Mouse (Mus musculus): ENCODE data around the gene Ctsg. TPM values are rescaled to one million over a fixed set of nuclear protein-coding genes. Genes with fewer than 3 reads are reported as not detected.

Gene Ctsg
- polyA plus RNA-seq (2014; fragmentation: Illumina TruSeq; extraction: RNeasy Lipid Tissue Mini Kit (QIAGEN cat#74804); ENCODE audit: insufficient read depth, low read depth, low replicate concordance), result not detected

GRCm38 (mm10) chr14:56102386-56102785 lies at the start of gene Ctsg:
TSS of gene Ctsg (minus strand) at chr14:56102574.

GRCm38 (mm10) chr14:56132508-56132907 lies 30.1 kb upstream of the Ctsg start, which contains the start of gene Gzmd:
TSS of gene Gzmd (minus strand) at chr14:56132608.

GRCm38 (mm10) chr14:56120525-56120924 lies 18.2 kb upstream of the Ctsg start, which contains the start of gene Gzme:
TSS of gene Gzme (minus strand) at chr14:56120625.

GRCm38 (mm10) chr14:56085167-56085566 lies 17.2 kb downstream of the Ctsg start, which contains the start of gene Mcpt8:
TSS of gene Mcpt8 (minus strand) at chr14:56085273.

GRCm38 (mm10) chr14:56062213-56062612 lies 40.2 kb downstream of the Ctsg start, which contains the start of gene Mcpt4:
TSS of gene Mcpt4 (minus strand) at chr14:56062313.

Other genes with a start within 250 kb of the Ctsg start
- gene Nynrin, start 248.6 kb downstream of the Ctsg start, polyA plus RNA-seq (2014; fragmentation: Illumina TruSeq; extraction: RNeasy Lipid Tissue Mini Kit (QIAGEN cat#74804); ENCODE audit: insufficient read depth, low read depth, low replicate concordance), result 2.9 TPM
- 0.04 TPM for gene Cbln3, start 218.2 kb downstream of the Ctsg start, polyA plus RNA-seq (2014; fragmentation: Illumina TruSeq; extraction: RNeasy Lipid Tissue Mini Kit (QIAGEN cat#74804); ENCODE audit: insufficient read depth, low read depth, low replicate concordance)
- 10.6 TPM for gene Khnyn, start 217.6 kb downstream of the Ctsg start, polyA plus RNA-seq (2014; fragmentation: Illumina TruSeq; extraction: RNeasy Lipid Tissue Mini Kit (QIAGEN cat#74804); ENCODE audit: insufficient read depth, low read depth, low replicate concordance)
- gene Sdr39u1, start 202.3 kb downstream of the Ctsg start, polyA plus RNA-seq (2014; fragmentation: Illumina TruSeq; extraction: RNeasy Lipid Tissue Mini Kit (QIAGEN cat#74804); ENCODE audit: insufficient read depth, low read depth, low replicate concordance), result 34.3 TPM
- 4.9 TPM for gene Cma1, start 157.9 kb downstream of the Ctsg start, polyA plus RNA-seq (2014; fragmentation: Illumina TruSeq; extraction: RNeasy Lipid Tissue Mini Kit (QIAGEN cat#74804); ENCODE audit: insufficient read depth, low read depth, low replicate concordance)
- gene Cma2, start 151.6 kb downstream of the Ctsg start, polyA plus RNA-seq (2014; fragmentation: Illumina TruSeq; extraction: RNeasy Lipid Tissue Mini Kit (QIAGEN cat#74804); ENCODE audit: insufficient read depth, low read depth, low replicate concordance), result not detected
- gene Mcpt1, start 84.6 kb downstream of the Ctsg start, polyA plus RNA-seq (2014; fragmentation: Illumina TruSeq; extraction: RNeasy Lipid Tissue Mini Kit (QIAGEN cat#74804); ENCODE audit: insufficient read depth, low read depth, low replicate concordance), result not detected
- gene Mcpt9, start 72.1 kb downstream of the Ctsg start, polyA plus RNA-seq (2014; fragmentation: Illumina TruSeq; extraction: RNeasy Lipid Tissue Mini Kit (QIAGEN cat#74804); ENCODE audit: insufficient read depth, low read depth, low replicate concordance), result not detected
- not detected for gene Mcpt2, start 60.5 kb downstream of the Ctsg start, polyA plus RNA-seq (2014; fragmentation: Illumina TruSeq; extraction: RNeasy Lipid Tissue Mini Kit (QIAGEN cat#74804); ENCODE audit: insufficient read depth, low read depth, low replicate concordance)
- 4.0 TPM for gene Mcpt4, start 40.3 kb downstream of the Ctsg start, polyA plus RNA-seq (2014; fragmentation: Illumina TruSeq; extraction: RNeasy Lipid Tissue Mini Kit (QIAGEN cat#74804); ENCODE audit: insufficient read depth, low read depth, low replicate concordance)
- 0.31 TPM for gene Mcpt8, start 17.3 kb downstream of the Ctsg start, polyA plus RNA-seq (2014; fragmentation: Illumina TruSeq; extraction: RNeasy Lipid Tissue Mini Kit (QIAGEN cat#74804); ENCODE audit: insufficient read depth, low read depth, low replicate concordance)
- gene Gzme, start 18.1 kb upstream of the Ctsg start, polyA plus RNA-seq (2014; fragmentation: Illumina TruSeq; extraction: RNeasy Lipid Tissue Mini Kit (QIAGEN cat#74804); ENCODE audit: insufficient read depth, low read depth, low replicate concordance), result not detected
- not detected for gene Gzmd, start 30.0 kb upstream of the Ctsg start, polyA plus RNA-seq (2014; fragmentation: Illumina TruSeq; extraction: RNeasy Lipid Tissue Mini Kit (QIAGEN cat#74804); ENCODE audit: insufficient read depth, low read depth, low replicate concordance)
- not detected for gene Gzmg, start 57.0 kb upstream of the Ctsg start, polyA plus RNA-seq (2014; fragmentation: Illumina TruSeq; extraction: RNeasy Lipid Tissue Mini Kit (QIAGEN cat#74804); ENCODE audit: insufficient read depth, low read depth, low replicate concordance)
- not detected for gene Gzmn, start 72.0 kb upstream of the Ctsg start, polyA plus RNA-seq (2014; fragmentation: Illumina TruSeq; extraction: RNeasy Lipid Tissue Mini Kit (QIAGEN cat#74804); ENCODE audit: insufficient read depth, low read depth, low replicate concordance)
- not detected for gene Gzmf, start 108.8 kb upstream of the Ctsg start, polyA plus RNA-seq (2014; fragmentation: Illumina TruSeq; extraction: RNeasy Lipid Tissue Mini Kit (QIAGEN cat#74804); ENCODE audit: insufficient read depth, low read depth, low replicate concordance)
- gene Gzmc, start 132.1 kb upstream of the Ctsg start, polyA plus RNA-seq (2014; fragmentation: Illumina TruSeq; extraction: RNeasy Lipid Tissue Mini Kit (QIAGEN cat#74804); ENCODE audit: insufficient read depth, low read depth, low replicate concordance), result not detected
- gene Gzmb, start 159.7 kb upstream of the Ctsg start, polyA plus RNA-seq (2014; fragmentation: Illumina TruSeq; extraction: RNeasy Lipid Tissue Mini Kit (QIAGEN cat#74804); ENCODE audit: insufficient read depth, low read depth, low replicate concordance), result 4.9 TPM

Data from lung, adult 10 weeks (tissue).